Mouse (Mus musculus) liver, embryonic 12.5 days (tissue): ENCODE data around the gene Cdkal1. TPM values are rescaled to one million over a fixed set of nuclear protein-coding genes. Genes with fewer than 3 reads are reported as not detected.

Source experiments
- ATAC-seq: fragments of 200-750 bp; cut with Nextera tagmentation; 2 replicates; pipeline ENCODE4 v1.8.0; 2017; ENCODE audit warnings: moderate number of reproducible peaks, mild to moderate bottlenecking, moderate library complexity
- H3K27ac ChIP-seq: fragments of 300-500 bp; sonication (generic); 2 replicates; pipeline ENCODE4 v1.5.1; 2016; ENCODE audit warnings: mild to moderate bottlenecking
- H3K27me3 ChIP-seq: fragments of 300-500 bp; sonication (generic); replicated peaks from 2 replicates; pipeline ENCODE4 v1.6.1; 2016; ENCODE audit warnings: mild to moderate bottlenecking, moderate library complexity
- H3K36me3 ChIP-seq: fragments of 300-500 bp; sonication (generic); 2 replicates; pipeline ENCODE4 v1.6.1; 2016; ENCODE audit warnings: mild to moderate bottlenecking, moderate library complexity
- H3K4me1 ChIP-seq: fragments of 300-500 bp; sonication (generic); 2 replicates; pipeline ENCODE4 v1.6.1; 2016
- H3K4me2 ChIP-seq: fragments of 300-500 bp; sonication (generic); 2 replicates; pipeline ENCODE4 v1.6.1; 2016; ENCODE audit warnings: mild to moderate bottlenecking, moderate library complexity
- H3K4me3 ChIP-seq: fragments of 300-500 bp; sonication (generic); 2 replicates; pipeline ENCODE4 v1.5.1; 2016; ENCODE audit warnings: mild to moderate bottlenecking, moderate library complexity
- H3K9ac ChIP-seq: fragments of 300-500 bp; sonication (generic); 2 replicates; pipeline ENCODE4 v1.6.1; 2016; ENCODE audit warnings: mild to moderate bottlenecking, moderate library complexity
- H3K9me3 ChIP-seq: fragments of 300-500 bp; sonication (generic); replicated peaks from 2 replicates; pipeline ENCODE4 v1.6.1; 2016; ENCODE audit warnings: mild to moderate bottlenecking, moderate library complexity
- WGBS: fragments of 180-500 bp; shearing (Covaris S2); methylation state at CpG from one replicate; pipeline ENCODE4 v1.1.7; 2016; ENCODE audit not compliant: insufficient replicate concordance; 5-methylcytosine and 5-hydroxymethylcytosine counted together
- polyA plus RNA-seq: library from polyadenylated mRNA; unstranded; fragments of >200 nt; fragmentation: Nextera tagmentation; extraction: Ambion mirVana; gene quantifications from 2 replicates; pipeline ENCODE4 v1.2.1, GENCODE M21; 2016

The Cdkal1 gene
- polyA plus RNA-seq, 1 experiment from 2014 or later = 16.0 TPM

DNA sequence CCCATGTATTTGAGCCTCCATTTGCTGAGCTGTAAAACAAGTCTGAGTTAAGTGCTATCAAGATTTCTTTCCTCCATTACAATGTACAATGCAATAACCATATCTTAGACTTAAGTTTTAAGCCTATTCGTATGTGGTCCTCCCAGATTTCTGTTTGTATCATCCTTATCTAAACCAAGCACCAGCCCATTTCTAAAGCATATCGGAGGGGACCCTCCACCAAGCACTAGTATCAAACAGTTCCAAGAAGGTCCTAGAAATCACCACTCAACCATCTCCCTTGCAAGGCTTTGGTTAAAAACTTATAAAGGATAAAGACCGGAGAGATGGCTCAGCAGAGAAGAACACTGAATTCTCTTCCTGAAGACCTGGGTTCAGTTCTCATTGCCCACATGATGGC, 47.1 kb downstream of the Cdkal1 start:
- no peak overlapping the region for H3K27ac ChIP-seq
- 0 out of 2 replicates have a peak, but pooled peaks cover 9% of the 10 kb centered on the region for H3K4me1 ChIP-seq
- 27% methylated on average over 3 of the region's 3 CpGs for WGBS
- H3K9ac ChIP-seq = no peak overlapping the region
- no peak overlapping the region for H3K4me3 ChIP-seq
- H3K27me3 ChIP-seq = no peaks in the 10 kb centered on the region
- H3K4me2 ChIP-seq = no peak overlapping the region
- ATAC-seq = no peak; the same call in 1 of the 2 replicates
- no peaks in the 10 kb centered on the region for H3K9me3 ChIP-seq
- no peaks in the 10 kb centered on the region for H3K36me3 ChIP-seq

DNA sequence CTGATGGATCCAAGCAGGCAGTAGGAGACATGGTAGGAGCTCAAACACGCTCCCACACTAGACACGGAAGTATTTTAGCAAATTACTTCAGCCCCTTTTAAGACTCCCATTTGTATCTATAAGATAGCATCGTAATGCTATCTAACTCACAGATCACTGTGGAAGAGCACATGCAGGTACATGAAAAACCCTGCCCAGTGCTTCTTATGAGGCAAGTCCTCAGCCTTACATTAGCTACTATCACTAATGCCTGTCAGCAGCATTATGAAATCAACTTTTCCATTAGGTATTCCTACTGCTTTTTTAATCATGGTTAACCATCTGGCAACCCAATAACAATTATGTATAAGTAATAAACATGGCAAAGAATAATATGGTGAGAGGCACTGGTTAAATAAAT, 47.5 kb downstream of the Cdkal1 start:
- no peak overlapping the region for H3K4me3 ChIP-seq
- 73% methylated on average over 3 of the region's 3 CpGs for WGBS
- H3K27me3 ChIP-seq = no peaks in the 10 kb centered on the region
- no peak overlapping the region for H3K9ac ChIP-seq
- no peak overlapping the region for H3K27ac ChIP-seq
- H3K4me1 ChIP-seq = 0 out of 2 replicates have a peak, but pooled peaks cover 9% of the 10 kb centered on the region
- H3K4me2 ChIP-seq = no peak overlapping the region
- no peaks in the 10 kb centered on the region for H3K9me3 ChIP-seq
- no peaks in the 10 kb centered on the region for H3K36me3 ChIP-seq
- no peak for ATAC-seq

DNA sequence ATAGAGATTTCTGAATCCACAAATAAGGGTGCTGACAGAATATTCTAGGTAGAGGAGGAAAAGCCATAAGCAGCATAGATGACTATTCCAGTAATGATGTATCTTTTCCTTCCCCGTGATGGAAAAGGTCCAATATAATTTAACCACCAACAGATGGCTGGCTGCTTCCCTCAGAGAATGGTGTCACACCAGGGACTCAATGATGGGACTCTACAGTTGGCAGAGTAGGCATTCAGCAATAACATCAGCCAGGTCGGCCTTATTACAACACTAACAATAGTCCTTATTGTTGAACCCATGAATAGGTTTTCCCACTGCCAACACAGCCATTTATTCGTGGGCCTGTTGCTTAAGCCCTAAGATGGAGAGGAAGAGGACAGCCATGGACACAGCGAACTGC, 48.6 kb downstream of the Cdkal1 start:
- H3K4me1 ChIP-seq = 0 out of 2 replicates have a peak, but pooled peaks cover 9% of the 10 kb centered on the region
- no peak for ATAC-seq
- 73% methylated on average over 4 of the region's 4 CpGs for WGBS
- no peaks in the 10 kb centered on the region for H3K9me3 ChIP-seq
- no peak overlapping the region for H3K9ac ChIP-seq
- no peaks in the 10 kb centered on the region for H3K27me3 ChIP-seq
- H3K36me3 ChIP-seq = no peaks in the 10 kb centered on the region
- H3K27ac ChIP-seq = no peak overlapping the region
- H3K4me2 ChIP-seq = no peak overlapping the region
- no peak overlapping the region for H3K4me3 ChIP-seq

DNA sequence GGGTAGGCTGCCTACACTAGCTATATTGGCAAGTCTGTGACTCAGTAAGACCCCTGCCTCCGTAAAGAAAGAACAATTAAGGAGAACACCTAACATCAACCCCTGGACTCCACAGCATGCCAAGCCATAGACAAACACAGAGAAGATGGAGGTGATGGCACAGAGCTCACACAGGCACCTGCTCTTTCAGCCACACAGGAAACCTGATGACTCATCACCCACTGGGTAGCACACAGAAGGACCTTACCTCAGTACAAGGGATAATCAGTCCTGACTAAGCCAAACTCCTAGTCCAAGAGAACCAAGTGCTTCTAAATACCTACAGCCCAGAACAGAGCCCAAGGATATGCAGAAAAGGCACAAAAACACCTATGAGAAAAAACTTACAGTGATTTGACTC, 50.2 kb downstream of the Cdkal1 start:
- no peak for ATAC-seq
- H3K9ac ChIP-seq = no peak overlapping the region
- 0 out of 2 replicates have a peak, but pooled peaks cover 9% of the 10 kb centered on the region for H3K4me1 ChIP-seq
- no peaks in the 10 kb centered on the region for H3K9me3 ChIP-seq
- 88% methylated on average over 1 of the region's 1 CpGs for WGBS
- no peak overlapping the region for H3K4me3 ChIP-seq
- H3K27me3 ChIP-seq = no peaks in the 10 kb centered on the region
- H3K27ac ChIP-seq = no peak overlapping the region
- no peak overlapping the region for H3K4me2 ChIP-seq
- H3K36me3 ChIP-seq = no peaks in the 10 kb centered on the region

DNA sequence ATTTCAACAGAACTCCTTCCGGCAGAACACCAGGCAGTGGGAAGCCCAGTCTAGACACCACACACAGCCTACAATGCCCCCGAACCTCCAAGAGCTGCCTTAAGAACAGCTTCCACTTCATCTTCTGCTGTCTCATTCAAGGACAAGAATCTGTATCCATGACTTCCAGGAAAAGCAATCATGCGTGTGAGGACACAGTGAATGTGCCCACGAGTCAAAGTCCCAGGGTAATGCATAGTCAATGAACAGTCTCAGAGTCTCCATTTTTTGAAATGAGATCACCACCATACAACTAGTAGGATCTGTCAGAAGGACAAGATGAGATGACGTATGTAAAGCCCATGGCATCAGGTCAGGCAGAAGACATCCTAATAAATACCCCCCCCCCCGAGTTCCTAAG, 51.4 kb downstream of the Cdkal1 start:
- H3K9me3 ChIP-seq = no peaks in the 10 kb centered on the region
- no peak for ATAC-seq
- 0 out of 2 replicates have a peak, but pooled peaks cover 9% of the 10 kb centered on the region for H3K4me1 ChIP-seq
- H3K27me3 ChIP-seq = no peaks in the 10 kb centered on the region
- H3K4me3 ChIP-seq = no peak overlapping the region
- H3K27ac ChIP-seq = no peak overlapping the region
- no peaks in the 10 kb centered on the region for H3K36me3 ChIP-seq
- 78% methylated on average over 6 of the region's 6 CpGs for WGBS
- H3K4me2 ChIP-seq = no peak overlapping the region
- no peak overlapping the region for H3K9ac ChIP-seq

DNA sequence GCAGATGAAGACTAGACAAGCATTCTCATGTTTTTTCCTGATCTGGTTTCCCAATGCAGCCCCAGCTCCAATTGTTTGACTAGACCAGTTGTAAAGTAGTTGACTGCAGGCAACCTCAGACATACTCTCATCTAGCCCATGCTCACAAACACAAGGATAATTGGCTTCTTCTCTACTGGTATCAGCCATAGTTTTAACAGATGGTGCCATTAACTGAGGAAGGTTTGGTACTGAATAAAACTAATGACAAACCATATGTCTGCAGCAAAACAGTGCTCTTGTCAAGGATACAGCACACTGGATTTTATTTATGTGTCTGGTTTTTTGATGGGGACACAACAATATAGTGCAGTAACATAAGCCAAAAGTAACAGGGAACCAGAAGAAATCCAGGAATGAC, 52.8 kb downstream of the Cdkal1 start:
- H3K9ac ChIP-seq = no peak overlapping the region
- no peaks in the 10 kb centered on the region for H3K9me3 ChIP-seq
- no peaks in the 10 kb centered on the region for H3K27me3 ChIP-seq
- no peaks in the 10 kb centered on the region for H3K4me1 ChIP-seq
- no peak overlapping the region for H3K4me3 ChIP-seq
- H3K36me3 ChIP-seq = no peaks in the 10 kb centered on the region
- no peak overlapping the region for H3K4me2 ChIP-seq
- ATAC-seq = no peak
- H3K27ac ChIP-seq = no peak overlapping the region

DNA sequence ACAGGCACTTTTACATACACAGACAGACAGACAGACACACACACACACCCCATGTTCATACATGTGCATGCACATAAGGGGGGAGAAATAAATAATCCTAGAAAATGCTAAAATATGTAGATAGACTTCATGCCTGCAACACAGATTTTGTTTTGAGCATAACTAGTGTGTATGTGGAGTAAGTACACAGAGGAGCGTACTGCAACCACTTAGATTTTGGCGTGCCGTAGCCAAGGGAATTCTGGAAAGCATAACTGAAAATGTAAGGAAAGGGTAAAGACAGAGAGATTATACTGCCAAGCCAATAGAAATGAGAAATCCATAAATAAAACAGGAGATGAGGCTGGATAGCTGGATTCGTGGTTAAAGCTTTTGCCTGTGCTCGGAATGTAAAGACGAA, 55.4 kb downstream of the Cdkal1 start:
- WGBS = 89% methylated on average over 6 of the region's 6 CpGs

DNA sequence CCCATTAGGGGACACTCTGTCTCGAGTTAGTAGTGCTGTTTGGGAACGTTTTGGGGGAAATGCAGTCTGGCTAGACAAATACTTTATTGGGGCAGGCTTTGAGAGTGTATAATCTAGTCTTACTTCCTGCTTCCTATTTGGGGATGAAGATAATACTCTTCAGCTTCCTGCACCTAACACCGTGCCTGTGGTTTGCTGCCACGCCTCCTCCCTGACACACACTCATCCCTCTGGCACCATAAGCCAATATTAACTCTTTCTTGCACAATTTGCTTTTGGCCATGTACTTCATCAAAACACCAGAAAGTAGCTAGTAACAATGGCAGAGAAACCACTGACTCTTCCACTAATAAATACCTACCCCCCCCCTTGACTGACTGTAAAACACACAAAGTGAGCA, 63.4 kb downstream of the Cdkal1 start:
- no peaks in the 10 kb centered on the region for H3K9me3 ChIP-seq
- H3K4me2 ChIP-seq = no peak overlapping the region
- H3K27me3 ChIP-seq = no peaks in the 10 kb centered on the region
- no peaks in the 10 kb centered on the region for H3K36me3 ChIP-seq
- WGBS = 14% methylated on average over 4 of the region's 4 CpGs
- H3K4me3 ChIP-seq = no peak overlapping the region
- no peak overlapping the region for H3K27ac ChIP-seq
- no peak overlapping the region for H3K9ac ChIP-seq
- no peak for ATAC-seq
- peaks cover 10% of the 10 kb centered on the region for H3K4me1 ChIP-seq

More for the DNA sequence above, 55.4 kb downstream of the Cdkal1 start:
- no peaks in the 10 kb centered on the region for H3K36me3 ChIP-seq
- H3K27me3 ChIP-seq = no peaks in the 10 kb centered on the region
- no peak overlapping the region for H3K9ac ChIP-seq
- H3K4me2 ChIP-seq = no peak overlapping the region
- H3K27ac ChIP-seq = no peak overlapping the region
- no peaks in the 10 kb centered on the region for H3K9me3 ChIP-seq
- no peak for ATAC-seq
- no peaks in the 10 kb centered on the region for H3K4me1 ChIP-seq
- no peak overlapping the region for H3K4me3 ChIP-seq

DNA sequence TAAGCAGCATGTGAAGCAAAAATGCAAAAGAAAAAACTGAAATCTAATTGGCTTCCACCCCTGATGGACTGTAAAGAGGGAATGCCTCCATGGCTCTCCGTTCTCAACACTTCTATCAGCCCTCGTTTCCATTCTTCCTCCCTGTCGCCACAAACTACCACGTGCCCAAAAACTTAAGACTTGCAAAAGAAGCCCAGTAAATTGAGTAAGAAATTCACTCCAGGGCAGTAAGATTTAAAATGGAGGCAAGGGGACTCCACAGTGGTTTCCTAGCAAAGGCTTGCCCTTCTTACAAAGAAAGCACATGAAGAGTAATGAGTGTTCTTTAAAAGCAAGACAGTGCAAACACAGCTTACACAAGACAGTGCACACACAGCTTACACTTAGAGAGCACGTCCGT, 64.0 kb downstream of the Cdkal1 start:
- Histone ChIP-seq H3K27me3 (no peaks in the 10 kb centered on the region), H3K27ac (no peak overlapping the region), H3K9me3 (no peaks in the 10 kb centered on the region), H3K36me3 (no peaks in the 10 kb centered on the region), H3K4me3 (no peak overlapping the region), H3K4me1 (peaks cover 10% of the 10 kb centered on the region), H3K9ac (no peak overlapping the region), H3K4me2 (no peak overlapping the region)
- 49% methylated on average over 6 of the region's 6 CpGs for WGBS
- ATAC-seq = no peak

DNA sequence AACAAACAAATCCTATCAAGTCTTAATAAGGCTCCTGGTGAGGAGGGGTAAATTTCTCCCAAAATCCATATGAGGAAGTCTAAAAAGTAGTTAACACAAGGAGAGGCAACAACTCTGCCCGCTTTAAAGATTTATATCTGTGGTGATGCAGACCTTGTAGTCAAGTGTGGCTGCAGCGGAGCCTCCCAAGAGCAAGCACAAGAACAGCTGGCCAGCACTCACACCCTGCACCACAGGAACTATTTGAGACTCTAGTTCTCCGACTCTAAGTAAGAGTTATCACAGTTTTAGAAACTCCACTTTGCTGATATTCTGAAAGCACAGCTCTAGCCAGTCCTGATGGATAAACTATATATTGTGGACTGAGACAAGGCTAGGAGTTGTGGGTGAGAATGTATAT, 68.5 kb downstream of the Cdkal1 start:
- H3K4me1 ChIP-seq = peaks cover 5% of the 10 kb centered on the region
- H3K9me3 ChIP-seq = no peaks in the 10 kb centered on the region
- H3K9ac ChIP-seq = no peak overlapping the region
- no peak for ATAC-seq
- H3K36me3 ChIP-seq = no peaks in the 10 kb centered on the region
- no peak overlapping the region for H3K27ac ChIP-seq
- H3K4me2 ChIP-seq = no peak overlapping the region
- no peak overlapping the region for H3K4me3 ChIP-seq
- 60% methylated on average over 3 of the region's 3 CpGs for WGBS
- H3K27me3 ChIP-seq = no peaks in the 10 kb centered on the region

DNA sequence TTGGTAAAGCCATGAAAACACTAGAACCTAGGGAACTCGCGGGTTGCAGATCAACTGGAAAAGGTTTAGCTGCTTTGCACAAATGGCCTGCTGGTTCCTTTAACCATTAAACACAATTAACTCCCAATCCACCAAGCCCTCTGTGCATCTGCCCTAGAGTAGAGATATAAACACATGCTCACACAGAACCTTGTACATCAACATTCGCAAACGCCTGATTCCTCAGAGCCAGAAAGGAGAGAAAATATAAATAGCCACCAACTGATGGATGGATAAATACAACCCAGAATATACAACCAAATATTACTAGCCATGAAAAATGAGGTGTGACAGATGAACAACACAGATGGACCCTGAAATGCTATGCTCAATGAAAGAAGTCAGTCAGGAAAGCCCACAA, 70.6 kb downstream of the Cdkal1 start:
- no peak overlapping the region for H3K9ac ChIP-seq

DNA sequence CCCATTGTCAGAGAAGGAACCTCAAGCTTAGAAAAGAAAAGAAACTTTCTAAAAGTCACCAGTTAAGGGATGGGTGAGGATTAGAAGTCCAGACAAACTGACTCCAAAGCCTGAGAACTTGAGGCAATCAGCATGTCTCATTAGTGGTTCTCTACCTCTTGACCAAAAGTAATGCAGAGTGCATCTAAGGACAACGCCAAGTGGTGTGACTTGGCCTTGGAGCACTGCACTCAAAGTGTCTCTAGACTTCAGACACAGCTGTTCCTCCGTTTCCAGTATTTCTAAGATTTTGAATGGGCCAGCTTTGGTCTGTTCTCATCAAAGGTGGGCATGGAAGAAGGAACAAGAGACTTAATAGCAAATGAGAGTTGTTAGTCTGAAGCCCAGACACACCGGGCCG, 74.1 kb downstream of the Cdkal1 start:
- Histone ChIP-seq H3K9me3 (no peaks in the 10 kb centered on the region), H3K36me3 (no peaks in the 10 kb centered on the region), H3K4me3 (no peak overlapping the region), H3K4me2 (no peak overlapping the region), H3K27me3 (no peaks in the 10 kb centered on the region), H3K4me1 (no peaks in the 10 kb centered on the region), H3K9ac (no peak overlapping the region), H3K27ac (no peak overlapping the region)
- ATAC-seq = no peak
- WGBS = 85% methylated on average over 4 of the region's 4 CpGs

More for the DNA sequence above, 70.6 kb downstream of the Cdkal1 start:
- H3K4me3 ChIP-seq = no peak overlapping the region
- WGBS = 76% methylated on average over 4 of the region's 4 CpGs
- no peaks in the 10 kb centered on the region for H3K27me3 ChIP-seq
- H3K36me3 ChIP-seq = no peaks in the 10 kb centered on the region
- no peak overlapping the region for H3K4me2 ChIP-seq
- H3K9me3 ChIP-seq = no peaks in the 10 kb centered on the region
- no peaks in the 10 kb centered on the region for H3K4me1 ChIP-seq
- no peak for ATAC-seq
- no peak overlapping the region for H3K27ac ChIP-seq

DNA sequence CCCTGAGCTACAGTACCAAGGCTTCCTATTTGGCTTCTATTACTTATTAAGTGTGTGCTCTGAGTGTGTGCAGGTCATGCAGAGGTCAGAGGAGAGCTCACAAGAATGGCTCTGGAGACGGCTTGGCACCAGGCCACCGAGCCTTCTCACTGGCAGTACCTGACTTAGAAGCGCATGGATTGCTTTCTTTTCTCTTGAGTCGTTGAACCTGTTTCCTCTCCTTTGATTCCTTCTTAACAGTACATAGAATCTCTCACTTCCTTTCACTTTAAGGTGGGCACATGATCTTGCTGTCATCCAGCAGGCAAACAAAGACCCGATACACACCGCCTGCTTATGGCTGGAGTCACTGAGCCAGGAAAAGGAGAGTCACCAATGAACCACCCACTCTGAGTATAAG, 74.8 kb downstream of the Cdkal1 start:
- Histone ChIP-seq H3K4me3 (no peak overlapping the region), H3K9ac (no peak overlapping the region), H3K27ac (no peak overlapping the region), H3K9me3 (no peaks in the 10 kb centered on the region), H3K27me3 (no peaks in the 10 kb centered on the region), H3K4me2 (no peak overlapping the region), H3K4me1 (no peaks in the 10 kb centered on the region), H3K36me3 (no peaks in the 10 kb centered on the region)
- no peak for ATAC-seq
- WGBS = 66% methylated on average over 6 of the region's 6 CpGs
